Mouse (Mus musculus) thymus, adult 2 months (tissue): ENCODE results near the gene Lrrc8e. TPM values are rescaled to one million over a fixed set of nuclear protein-coding genes. Genes with fewer than 3 reads are reported as not detected.

Experiments used
- DNase-seq: peaks from one replicate; pipeline ENCODE4 v3.0.0; 2021
- H3K27ac ChIP-seq: fragments of 200-500 bp; 2 replicates; pipeline ENCODE4 v1.5.1; 2012; ENCODE audit warnings: low read length, control low read depth; ENCODE audit not compliant: control insufficient read depth, insufficient read depth
- H3K27me3 ChIP-seq: fragments of 200-500 bp; 2 replicates; pipeline ENCODE4 v1.6.1; 2012; ENCODE audit warnings: mild to moderate bottlenecking, low read length, moderate library complexity, mixed read lengths; ENCODE audit not compliant: control insufficient read depth, insufficient read depth
- H3K36me3 ChIP-seq: fragments of 200-500 bp; 2 replicates; pipeline ENCODE4 v1.6.1; 2012; ENCODE audit warnings: mild to moderate bottlenecking, low read length, moderate library complexity; ENCODE audit not compliant: control insufficient read depth, insufficient read depth
- H3K4me1 ChIP-seq: fragments of 200-500 bp; replicated peaks from 2 replicates; pipeline ENCODE4 v1.6.1; 2012; ENCODE audit warnings: low read length; ENCODE audit not compliant: control insufficient read depth, insufficient read depth
- H3K4me3 ChIP-seq: fragments of 200-500 bp; 2 replicates; pipeline ENCODE4 v1.5.1; 2012; ENCODE audit warnings: mild to moderate bottlenecking, low read length, control low read depth, moderate library complexity; ENCODE audit not compliant: control insufficient read depth, insufficient read depth
- CTCF ChIP-seq: fragments of 200-500 bp; IDR thresholded peaks from 2 replicates; pipeline ENCODE4 v1.5.1; 2012; ENCODE audit warnings: mild to moderate bottlenecking, control low read depth, low read length, moderate library complexity, borderline replicate concordance; ENCODE audit not compliant: control insufficient read depth, poor library complexity, insufficient read depth; ENCODE audit errors: extremely low read depth
- POLR2A ChIP-seq: fragments of 200-500 bp; IDR thresholded peaks from 2 replicates; pipeline ENCODE4 v1.6.1; 2012; ENCODE audit warnings: mild to moderate bottlenecking, low read length, control low read depth, moderate library complexity; ENCODE audit not compliant: control insufficient read depth, poor library complexity, insufficient read depth; ENCODE audit errors: extremely low read depth
- WGBS: fragments of 180-500 bp; shearing (Covaris S2); methylation state at CpG from one replicate; pipeline ENCODE4 v1.1.7; 2018; 5-methylcytosine and 5-hydroxymethylcytosine counted together
- polyA plus RNA-seq: library from polyadenylated mRNA; depleted of rRNA; stranded (reverse); fragments of >200 nt; gene quantifications from 2 replicates; pipeline ENCODE4 v1.2.3, GENCODE M21; 2012; rRNA removed

The Lrrc8e gene
- polyA plus RNA-seq, 1 experiment = 0.59 TPM

- DNase-seq = no peak
- no peak overlapping the region for H3K27ac ChIP-seq
- TF ChIP-seq POLR2A = no peak
- no peak for TF ChIP-seq CTCF
- 94% methylated on average over 15 of the region's 15 CpGs for WGBS
- no peaks in the 10 kb centered on the region for H3K4me1 ChIP-seq
- H3K27me3 ChIP-seq = no peaks in the 10 kb centered on the region
- no peak overlapping the region for H3K4me3 ChIP-seq
- H3K36me3 ChIP-seq = peaks cover 50% of the 10 kb centered on the region
Measured at GRCm38 (mm10) chr8:4265160-4265914, 38.7 kb downstream of the Lrrc8e start.

DNA sequence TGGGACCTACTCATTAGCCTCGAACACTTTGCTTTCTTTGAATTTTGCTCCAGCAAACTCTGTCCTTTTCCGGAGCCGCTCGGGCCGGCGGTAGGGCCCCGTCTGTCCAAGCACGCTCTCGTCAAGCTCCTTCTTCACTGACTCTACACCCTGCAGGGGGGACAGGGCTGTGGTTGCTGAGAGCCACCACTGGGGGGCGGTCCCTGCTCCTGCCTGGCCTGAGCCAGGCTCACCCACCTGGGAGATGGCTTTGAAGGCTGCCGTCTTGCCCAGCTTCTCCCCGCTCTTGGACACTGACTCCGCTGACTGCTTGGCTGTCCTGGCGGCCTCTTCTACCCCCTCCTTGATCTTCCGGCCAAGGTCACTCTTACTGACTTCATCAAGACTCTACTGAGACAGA is 41.0 kb downstream of the Lrrc8e start:
- Histone ChIP-seq H3K4me1 (no peaks in the 10 kb centered on the region), H3K36me3 (peaks cover 50% of the 10 kb centered on the region), H3K27me3 (no peaks in the 10 kb centered on the region), H3K4me3 (no peak overlapping the region), H3K27ac (no peak overlapping the region)
- WGBS = 93% methylated on average over 15 of the region's 15 CpGs
- DNase-seq = peak; percentile 30
- TF ChIP-seq CTCF = peak; percentile 67; the same call in 1 of the 2 replicates
- TF ChIP-seq POLR2A = no peak

DNA sequence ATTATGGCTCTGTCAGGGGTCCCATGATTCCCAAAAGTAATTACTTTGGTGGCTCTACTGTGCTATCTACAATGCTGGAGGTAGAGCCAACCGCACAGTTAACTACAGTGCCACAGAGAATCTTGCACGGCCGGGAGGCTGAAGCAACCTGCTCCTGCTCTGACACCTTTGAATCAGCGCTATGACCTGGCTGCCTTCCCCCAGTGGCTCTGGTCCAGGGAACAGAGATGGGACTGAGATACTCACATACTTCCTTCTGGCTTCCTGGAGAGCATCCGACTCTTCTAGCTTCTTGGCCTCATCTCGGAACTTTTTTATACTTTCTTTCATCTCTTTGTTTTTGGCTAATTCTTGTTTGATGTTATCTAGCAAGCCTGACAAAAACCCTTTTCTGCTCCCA is 43.0 kb downstream of the Lrrc8e start:
- H3K36me3 ChIP-seq = peaks cover 49% of the 10 kb centered on the region
- H3K4me3 ChIP-seq = no peak overlapping the region
- TF ChIP-seq CTCF (no peak), POLR2A (no peak)
- H3K27ac ChIP-seq = no peak overlapping the region
- DNase-seq = no peak
- H3K4me1 ChIP-seq = no peaks in the 10 kb centered on the region
- 95% methylated on average over 6 of the region's 6 CpGs for WGBS
- H3K27me3 ChIP-seq = no peaks in the 10 kb centered on the region

- TF ChIP-seq POLR2A (peak; percentile 68; the same call in 1 of the 2 replicates), CTCF (no peak)
- Histone ChIP-seq H3K4me1 (peaks cover 5% of the 10 kb centered on the region), H3K27ac (peak within 1 kb of the TSS; percentile 28; the same call in 1 of the 2 replicates), H3K36me3 (no peaks in the 10 kb centered on the region; the same call in 1 of the 2 replicates), H3K4me3 (peak within 1 kb of the TSS; percentile 77), H3K27me3 (no peaks in the 10 kb centered on the region)
- WGBS = under 1% methylated on average over 39 of the region's 39 CpGs
- peak; percentile 95 for DNase-seq
Measured at GRCm38 (mm10) chr8:4275275-4276110, 48.9 kb downstream of the Lrrc8e start, which contains the start of gene Timm44. Gene Timm44, minus strand, starts transcription at chr8:4275913.

- H3K4me3 ChIP-seq = peak overlapping the region; percentile 77
- TF ChIP-seq POLR2A = no peak
- TF ChIP-seq CTCF = no peak
- H3K27me3 ChIP-seq = no peaks in the 10 kb centered on the region
- H3K4me1 ChIP-seq = peaks cover 5% of the 10 kb centered on the region
- DNase-seq = no peak
- no peaks in the 10 kb centered on the region; the same call in 1 of the 2 replicates for H3K36me3 ChIP-seq
- H3K27ac ChIP-seq = peak overlapping the region; percentile 28; the same call in 1 of the 2 replicates
- 25% methylated on average over 9 of the region's 9 CpGs for WGBS
Measured at GRCm38 (mm10) chr8:4276111-4276465, 49.5 kb downstream of the Lrrc8e start.

Other genes starting within 250 kb of the Lrrc8e start
- gene Cd209f, start 121.0 kb upstream of the Lrrc8e start, polyA plus RNA-seq = 8.4 and 10.0 TPM in 2 replicates
- 5.7 and 8.9 TPM in 2 replicates for gene Cd209g, start 92.7 kb upstream of the Lrrc8e start, polyA plus RNA-seq
- gene Evi5l, start 60.3 kb upstream of the Lrrc8e start, polyA plus RNA-seq = 48.3 and 64.2 TPM in 2 replicates
- 0.47 and 0.64 TPM in 2 replicates for gene Prr36, start 9.4 kb upstream of the Lrrc8e start, polyA plus RNA-seq
- gene Map2k7, start 11.9 kb downstream of the Lrrc8e start, polyA plus RNA-seq = 73.2 and 79.9 TPM in 2 replicates
- gene Gm49320, start 12.0 kb downstream of the Lrrc8e start, polyA plus RNA-seq = 2.6 and 4.6 TPM in 2 replicates
- 56.4 and 69.7 TPM in 2 replicates for gene Tgfbr3l, start 21.4 kb downstream of the Lrrc8e start, polyA plus RNA-seq
- gene Snapc2, start 26.3 kb downstream of the Lrrc8e start, polyA plus RNA-seq = 40.8 and 45.1 TPM in 2 replicates
- 22.5 and 27.0 TPM in 2 replicates for gene Ctxn1, start 32.4 kb downstream of the Lrrc8e start, polyA plus RNA-seq
- 84.4 and 88.0 TPM in 2 replicates for gene Timm44, start 49.1 kb downstream of the Lrrc8e start, polyA plus RNA-seq
- gene Ccl25, start 98.4 kb downstream of the Lrrc8e start, polyA plus RNA-seq = 178 and 233 TPM in 2 replicates
- 43.2 and 70.4 TPM in 2 replicates for gene Elavl1, start 98.6 kb downstream of the Lrrc8e start, polyA plus RNA-seq